Mouse (Mus musculus): ENCODE data around the gene Atp5g1. TPM values are rescaled to one million over a fixed set of nuclear protein-coding genes. Genes with fewer than 3 reads are reported as not detected.

Atp5g1 gene
- polyA plus RNA-seq, 1 experiment from 2014 or later, result 865 TPM

DNA sequence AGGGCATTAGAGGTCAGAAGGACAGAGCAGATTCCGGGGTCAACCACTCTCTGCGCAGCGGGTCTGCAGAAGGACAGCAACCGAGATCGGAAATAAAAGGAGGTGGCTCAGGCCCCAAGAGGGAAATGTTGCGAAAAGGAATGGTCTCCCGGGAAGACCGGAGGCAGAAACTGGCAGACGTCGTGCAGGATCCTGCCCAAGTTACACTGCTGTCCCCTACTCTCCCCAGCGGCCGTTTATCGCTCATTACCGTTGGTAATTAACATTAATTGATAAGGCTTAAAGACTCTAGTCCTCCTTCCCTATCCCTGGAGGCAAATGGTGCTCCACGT is 327 bp downstream of the Atp5g1 start:
- WGBS, result under 1% methylated on average over 15 of the region's 15 CpGs
- Histone ChIP-seq H3K4me1 (ENCODE audit: control insufficient read depth, insufficient read depth, low read depth, low read length) (peaks cover 15% of the 10 kb centered on the region), H3K27me3 (replicated peaks; ENCODE audit: control insufficient read depth, insufficient read depth, low read length) (no peaks in the 10 kb centered on the region), H3K4me3 (ENCODE audit: low read length) (peak overlapping the region; percentile 77), H3K36me3 (ENCODE audit: control insufficient read depth, insufficient read depth, low read length) (peaks cover 10% of the 10 kb centered on the region), H3K4me2 (ENCODE audit: low read length) (peak overlapping the region; percentile 83), H3K9me3 (ENCODE audit: control insufficient read depth, low read length) (no peaks in the 10 kb centered on the region), H3K9ac (ENCODE audit: low read depth, low read length) (peak overlapping the region; percentile 80), H3K27ac (ENCODE audit: low read depth, low read length) (peak overlapping the region; percentile 79)
- no peak for ATAC-seq

DNA sequence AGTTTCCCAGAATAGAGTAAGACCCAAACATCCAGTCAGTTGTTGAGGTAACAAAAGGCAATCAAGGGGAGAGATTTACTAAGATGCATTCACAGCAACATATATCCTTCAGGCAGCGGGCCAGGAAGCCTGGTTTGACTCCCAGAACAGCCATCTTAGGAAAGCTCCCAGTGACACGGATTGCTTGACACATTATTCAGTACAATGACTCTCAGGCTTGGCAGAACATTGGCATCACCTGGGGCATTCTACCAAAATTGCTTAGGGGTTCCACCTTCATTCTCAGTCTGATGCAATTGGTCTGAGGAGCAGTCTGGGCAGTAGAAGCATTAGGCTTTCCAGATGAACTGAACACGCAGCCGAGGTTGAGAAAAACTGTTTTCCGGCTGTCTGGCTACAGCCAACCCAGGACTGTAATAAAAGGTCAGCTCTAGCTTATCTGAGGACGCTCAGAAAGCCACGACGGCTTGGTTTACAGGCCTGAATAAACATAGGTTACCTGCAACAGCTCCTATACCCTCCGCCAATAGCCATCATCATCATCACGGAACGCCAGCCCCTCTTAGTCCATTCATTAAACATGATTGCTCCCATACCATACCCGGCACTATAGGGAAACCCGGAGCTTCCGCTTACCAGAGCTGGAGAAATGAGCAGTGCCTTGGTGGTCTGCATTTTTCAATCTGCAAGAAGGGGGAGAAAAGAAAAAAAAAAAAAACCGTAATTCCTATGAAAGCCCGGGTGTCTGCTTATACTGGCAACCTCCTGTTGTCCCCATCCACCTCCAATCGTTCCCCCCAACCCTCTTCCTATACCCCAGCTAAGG is 906 bp downstream of the Atp5g1 start:
- no peaks in the 10 kb centered on the region for H3K9me3 ChIP-seq (ENCODE audit: control insufficient read depth, low read length)
- peak overlapping the region; percentile 80 for H3K9ac ChIP-seq (ENCODE audit: low read depth, low read length)
- H3K4me2 ChIP-seq (ENCODE audit: low read length), result peak overlapping the region; percentile 83
- peak overlapping the region; percentile 79 for H3K27ac ChIP-seq (ENCODE audit: low read depth, low read length)
- H3K4me3 ChIP-seq (ENCODE audit: low read length), result peak overlapping the region; percentile 77
- H3K27me3 ChIP-seq (replicated peaks; ENCODE audit: control insufficient read depth, insufficient read depth, low read length), result no peaks in the 10 kb centered on the region
- H3K4me1 ChIP-seq (ENCODE audit: control insufficient read depth, insufficient read depth, low read depth, low read length), result peaks cover 15% of the 10 kb centered on the region
- H3K36me3 ChIP-seq (ENCODE audit: control insufficient read depth, insufficient read depth, low read length), result peaks cover 10% of the 10 kb centered on the region
- WGBS, result 31% methylated on average over 17 of the region's 17 CpGs
- no peak for ATAC-seq

DNA sequence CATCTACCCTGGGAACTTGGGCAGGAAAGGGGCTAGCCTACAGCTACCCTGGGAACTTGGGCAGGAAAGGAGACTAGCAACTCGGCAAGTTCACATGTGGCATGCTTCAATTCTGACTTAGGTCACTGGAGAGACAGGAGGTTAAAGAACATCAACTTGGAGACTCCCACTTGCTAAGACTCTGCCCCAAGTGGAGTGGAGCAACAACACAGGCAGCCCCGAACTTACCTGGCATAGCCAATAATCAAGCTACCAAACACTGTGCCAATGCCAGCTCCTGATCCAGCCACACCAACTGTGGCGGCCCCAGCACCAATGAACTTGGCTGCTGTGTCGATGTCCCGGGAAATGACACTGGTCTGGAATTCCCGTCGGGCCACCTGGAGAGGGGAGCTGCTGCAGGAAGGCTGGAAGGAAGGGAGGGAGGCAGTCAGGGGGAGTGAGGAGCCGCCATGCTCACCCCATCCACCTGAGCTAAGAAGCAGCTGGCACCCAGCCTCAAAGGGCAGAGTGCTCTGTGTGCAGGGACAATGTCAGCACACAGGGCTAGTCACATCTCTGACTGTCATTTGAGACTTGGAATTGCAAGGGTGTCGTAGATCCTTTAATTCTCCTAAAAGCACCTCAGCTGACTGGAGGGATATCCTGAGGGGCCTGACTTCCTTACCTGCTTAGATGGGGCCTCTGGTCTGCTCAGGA is 2.0 kb downstream of the Atp5g1 start:
- Histone ChIP-seq H3K9me3 (ENCODE audit: control insufficient read depth, low read length) (no peaks in the 10 kb centered on the region), H3K4me2 (ENCODE audit: low read length) (peak overlapping the region; percentile 83), H3K4me3 (ENCODE audit: low read length) (no peak overlapping the region), H3K27ac (ENCODE audit: low read depth, low read length) (no peak overlapping the region), H3K9ac (ENCODE audit: low read depth, low read length) (no peak overlapping the region), H3K36me3 (ENCODE audit: control insufficient read depth, insufficient read depth, low read length) (peaks cover 10% of the 10 kb centered on the region), H3K27me3 (replicated peaks; ENCODE audit: control insufficient read depth, insufficient read depth, low read length) (no peaks in the 10 kb centered on the region), H3K4me1 (ENCODE audit: control insufficient read depth, insufficient read depth, low read depth, low read length) (peaks cover 15% of the 10 kb centered on the region)
- ATAC-seq, result no peak
- 90% methylated on average over 7 of the region's 9 CpGs for WGBS

DNA sequence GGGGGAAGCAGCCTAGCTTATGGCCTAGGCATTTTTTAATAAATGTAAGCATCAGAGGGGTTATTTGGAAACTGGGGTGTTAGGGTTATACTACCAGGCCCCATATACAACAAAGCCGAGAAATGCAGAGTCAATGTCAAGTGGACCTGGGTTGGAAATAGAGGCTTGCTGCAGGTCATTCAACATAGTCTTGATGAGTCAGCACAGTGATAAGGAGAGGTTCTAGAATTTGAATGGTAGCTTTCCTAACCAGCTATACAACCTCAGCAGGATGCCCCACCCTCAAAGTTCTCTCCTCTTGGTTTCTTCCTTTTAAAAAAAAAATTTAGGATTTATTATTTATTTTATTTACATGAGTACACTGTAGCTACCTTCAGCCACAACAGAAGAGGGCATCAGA is 4.5 kb downstream of the Atp5g1 start:
- Histone ChIP-seq H3K27me3 (replicated peaks; ENCODE audit: control insufficient read depth, insufficient read depth, low read length) (no peaks in the 10 kb centered on the region), H3K4me1 (ENCODE audit: control insufficient read depth, insufficient read depth, low read depth, low read length) (peaks cover 13% of the 10 kb centered on the region), H3K4me2 (ENCODE audit: low read length) (no peak overlapping the region), H3K9me3 (ENCODE audit: control insufficient read depth, low read length) (no peaks in the 10 kb centered on the region), H3K36me3 (ENCODE audit: control insufficient read depth, insufficient read depth, low read length) (peaks cover 10% of the 10 kb centered on the region), H3K9ac (ENCODE audit: low read depth, low read length) (no peak overlapping the region), H3K4me3 (ENCODE audit: low read length) (no peak overlapping the region), H3K27ac (ENCODE audit: low read depth, low read length) (no peak overlapping the region)
- WGBS, result 100% methylated on average over 1 of the region's 1 CpGs
- ATAC-seq, result no peak

DNA sequence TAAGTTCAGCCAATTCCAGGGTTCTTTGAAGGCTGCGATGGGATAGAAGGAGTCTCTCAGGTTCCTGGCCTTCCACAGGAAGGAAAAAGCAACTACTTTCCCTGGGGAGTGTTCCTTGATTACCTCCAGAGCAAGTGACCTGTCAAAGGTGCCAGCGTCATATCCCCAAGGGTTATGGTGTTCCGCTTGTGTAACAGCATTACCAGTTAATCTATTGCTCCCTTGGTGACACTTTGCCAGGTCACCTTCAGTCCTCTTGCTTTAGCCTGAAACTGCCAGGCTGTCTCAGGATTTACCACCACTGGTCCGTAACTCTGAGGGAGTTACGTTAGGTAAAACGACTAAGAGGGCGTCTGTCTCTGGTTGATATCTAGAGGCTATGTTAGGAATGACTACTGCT is 5.1 kb downstream of the Atp5g1 start:
- ATAC-seq, result no peak
- H3K9me3 ChIP-seq (ENCODE audit: control insufficient read depth, low read length), result no peaks in the 10 kb centered on the region
- peaks cover 10% of the 10 kb centered on the region for H3K36me3 ChIP-seq (ENCODE audit: control insufficient read depth, insufficient read depth, low read length)
- 87% methylated on average over 7 of the region's 7 CpGs for WGBS
- H3K4me3 ChIP-seq (ENCODE audit: low read length), result no peak overlapping the region
- H3K27me3 ChIP-seq (replicated peaks; ENCODE audit: control insufficient read depth, insufficient read depth, low read length), result no peaks in the 10 kb centered on the region
- peaks cover 17% of the 10 kb centered on the region for H3K4me1 ChIP-seq (ENCODE audit: control insufficient read depth, insufficient read depth, low read depth, low read length)
- H3K9ac ChIP-seq (ENCODE audit: low read depth, low read length), result no peak overlapping the region
- no peak overlapping the region for H3K4me2 ChIP-seq (ENCODE audit: low read length)
- no peak overlapping the region for H3K27ac ChIP-seq (ENCODE audit: low read depth, low read length)

DNA sequence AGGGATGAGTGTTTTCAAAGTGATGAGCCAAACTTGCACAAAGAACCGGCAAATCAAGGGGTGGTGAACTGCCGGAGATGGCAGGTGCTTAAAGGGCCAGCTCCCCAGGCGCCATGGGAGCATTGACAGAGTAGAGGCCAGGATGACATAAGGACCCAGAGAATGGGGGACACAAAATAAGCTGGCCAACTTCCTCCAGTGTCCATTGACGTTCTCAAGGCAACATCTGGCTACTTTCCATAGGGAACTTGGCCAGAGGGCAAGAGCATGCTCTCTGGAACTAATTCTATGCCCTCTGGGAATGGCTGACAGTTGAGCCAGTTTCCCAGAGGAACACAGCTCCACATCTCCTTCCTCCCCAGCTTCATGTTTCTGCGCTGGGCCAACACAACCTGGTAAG is 7.2 kb downstream of the Atp5g1 start:
- no peak for ATAC-seq
- H3K4me3 ChIP-seq (ENCODE audit: low read length), result no peak overlapping the region
- H3K9me3 ChIP-seq (ENCODE audit: control insufficient read depth, low read length), result no peaks in the 10 kb centered on the region
- peaks cover 14% of the 10 kb centered on the region for H3K4me1 ChIP-seq (ENCODE audit: control insufficient read depth, insufficient read depth, low read depth, low read length)
- H3K9ac ChIP-seq (ENCODE audit: low read depth, low read length), result no peak overlapping the region
- 57% methylated on average over 5 of the region's 5 CpGs for WGBS
- no peaks in the 10 kb centered on the region for H3K27me3 ChIP-seq (replicated peaks; ENCODE audit: control insufficient read depth, insufficient read depth, low read length)
- no peak overlapping the region for H3K27ac ChIP-seq (ENCODE audit: low read depth, low read length)
- no peak overlapping the region for H3K4me2 ChIP-seq (ENCODE audit: low read length)
- peaks cover 10% of the 10 kb centered on the region for H3K36me3 ChIP-seq (ENCODE audit: control insufficient read depth, insufficient read depth, low read length)

DNA sequence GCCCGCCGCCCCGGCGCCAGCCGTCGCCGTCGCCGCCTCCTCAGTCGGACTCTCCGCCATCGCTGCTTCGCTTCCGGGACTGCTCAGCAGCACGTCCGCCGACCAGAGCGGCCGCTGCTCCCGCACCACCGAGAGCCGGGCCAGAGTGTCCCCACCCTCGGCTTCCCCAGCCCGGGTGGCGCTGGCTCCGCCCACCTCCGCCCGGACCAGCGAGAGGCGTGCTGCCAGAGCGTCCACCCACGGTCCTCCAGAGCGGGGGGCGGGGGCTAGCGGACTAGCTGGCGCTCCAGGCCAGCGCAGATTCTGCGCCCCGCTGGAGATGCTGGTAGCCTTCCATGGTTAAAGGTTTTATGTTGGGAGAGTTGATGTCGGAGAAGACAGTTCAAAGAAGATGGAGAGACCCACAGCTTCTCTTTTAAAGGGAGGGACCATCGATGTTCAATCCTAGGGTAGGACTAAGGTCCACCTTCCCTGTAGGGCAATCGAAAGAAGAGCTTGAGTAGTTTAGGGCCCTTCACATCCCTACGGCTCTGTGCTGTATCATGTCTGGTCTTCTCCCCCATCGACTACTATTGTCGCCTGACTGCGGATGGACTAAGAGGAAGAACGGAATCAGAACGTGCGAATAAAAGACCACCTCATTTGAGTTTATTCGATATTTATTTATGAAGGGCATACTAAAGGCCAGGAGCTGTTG is 10.1 kb downstream of the Atp5g1 start, which contains the start of gene Ube2z:
Gene Ube2z (minus strand): TSS at position 174 of the 697 bp plus-strand sequence.
- Histone ChIP-seq H3K4me3 (ENCODE audit: low read length) (peak within 1 kb of the TSS; percentile 77), H3K9me3 (ENCODE audit: control insufficient read depth, low read length) (no peaks in the 10 kb centered on the region), H3K27ac (ENCODE audit: low read depth, low read length) (peak within 1 kb of the TSS; percentile 84), H3K27me3 (replicated peaks; ENCODE audit: control insufficient read depth, insufficient read depth, low read length) (no peaks in the 10 kb centered on the region), H3K36me3 (ENCODE audit: control insufficient read depth, insufficient read depth, low read length) (peaks cover 7% of the 10 kb centered on the region), H3K4me2 (ENCODE audit: low read length) (peak within 1 kb of the TSS; percentile 96), H3K9ac (ENCODE audit: low read depth, low read length) (peak within 1 kb of the TSS; percentile 93), H3K4me1 (ENCODE audit: control insufficient read depth, insufficient read depth, low read depth, low read length) (peaks cover 23% of the 10 kb centered on the region)
- 5% methylated on average over 40 of the region's 50 CpGs for WGBS
- peak; percentile 98 for ATAC-seq

DNA sequence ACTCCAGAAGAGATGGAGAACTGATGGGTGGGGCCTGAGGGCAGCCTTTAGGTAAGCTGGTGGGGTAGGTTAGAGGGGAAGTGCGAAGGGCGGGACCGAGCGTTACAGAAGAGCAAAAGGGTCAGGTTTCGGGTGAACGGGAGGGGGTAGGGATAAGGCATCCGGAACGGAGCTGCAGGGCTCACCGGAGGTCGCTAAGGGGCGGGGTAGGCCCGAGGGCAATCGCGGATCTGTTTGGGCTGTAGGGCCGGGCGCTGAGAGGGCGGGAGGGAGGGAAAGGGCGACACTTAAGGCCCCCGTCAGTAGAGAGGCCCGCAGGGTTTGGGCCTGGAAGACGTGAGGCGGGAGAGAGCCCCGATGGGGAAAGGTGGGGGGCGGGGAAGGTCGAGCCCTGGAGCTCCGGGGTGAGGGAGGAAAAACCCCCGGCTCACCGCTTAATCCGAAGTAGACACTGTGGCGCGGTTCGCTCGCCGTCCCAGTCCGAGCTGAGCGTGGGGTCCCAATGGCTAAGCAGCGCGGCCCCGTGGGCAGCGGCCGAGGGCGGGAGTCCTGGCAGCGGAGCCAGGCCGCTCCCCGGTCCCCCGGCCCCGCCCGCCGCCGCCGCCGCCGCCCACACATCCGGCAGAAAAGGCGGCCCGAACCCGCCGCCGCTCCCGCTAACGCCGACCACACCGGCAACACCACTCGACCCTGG is 10.8 kb downstream of the Atp5g1 start:
- Histone ChIP-seq H3K9me3 (ENCODE audit: control insufficient read depth, low read length) (no peaks in the 10 kb centered on the region), H3K4me3 (ENCODE audit: low read length) (peak overlapping the region; percentile 77), H3K36me3 (ENCODE audit: control insufficient read depth, insufficient read depth, low read length) (peaks cover 7% of the 10 kb centered on the region), H3K27ac (ENCODE audit: low read depth, low read length) (peak overlapping the region; percentile 84), H3K27me3 (replicated peaks; ENCODE audit: control insufficient read depth, insufficient read depth, low read length) (no peaks in the 10 kb centered on the region), H3K9ac (ENCODE audit: low read depth, low read length) (peak overlapping the region; percentile 93), H3K4me1 (ENCODE audit: control insufficient read depth, insufficient read depth, low read depth, low read length) (peaks cover 23% of the 10 kb centered on the region), H3K4me2 (ENCODE audit: low read length) (peak overlapping the region; percentile 96)
- under 1% methylated on average over 47 of the region's 64 CpGs for WGBS
- ATAC-seq, result peak; percentile 69
